Mouse (Mus musculus): ENCODE measurements at regions not wholly inside any gene's neighbourhood (a gene's known extent, or its start where the extent isn't known, plus 50 kb on each side); places are given as distances from the start of the nearest gene placed in this dataset.
A peak's percentile ranks its signal among the peaks of the same experiment; 100 is the strongest.

DNA sequence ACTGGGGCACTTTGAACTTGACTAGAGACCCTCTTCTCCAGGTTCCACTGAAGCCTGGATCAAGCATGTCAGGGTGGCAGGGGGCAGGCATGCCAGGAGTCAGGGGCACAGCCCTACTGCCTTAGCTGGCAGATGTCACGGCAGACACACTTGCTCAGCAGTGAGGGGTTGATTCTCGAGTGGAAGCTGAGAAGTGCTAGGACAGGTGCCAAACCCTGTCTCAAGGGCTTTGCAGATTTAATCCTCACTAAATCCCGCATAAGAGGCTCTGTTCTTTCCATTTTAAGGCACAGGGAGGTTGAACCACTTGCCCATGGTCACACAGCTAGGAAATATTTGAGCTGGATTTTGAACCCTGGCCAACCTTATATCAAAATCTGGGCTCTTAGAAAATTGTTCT, 223.5 kb upstream of the Mvb12b start:
- no peak for DNase-seq (ENCODE audit: low spot score in 2 of 2)

DNA sequence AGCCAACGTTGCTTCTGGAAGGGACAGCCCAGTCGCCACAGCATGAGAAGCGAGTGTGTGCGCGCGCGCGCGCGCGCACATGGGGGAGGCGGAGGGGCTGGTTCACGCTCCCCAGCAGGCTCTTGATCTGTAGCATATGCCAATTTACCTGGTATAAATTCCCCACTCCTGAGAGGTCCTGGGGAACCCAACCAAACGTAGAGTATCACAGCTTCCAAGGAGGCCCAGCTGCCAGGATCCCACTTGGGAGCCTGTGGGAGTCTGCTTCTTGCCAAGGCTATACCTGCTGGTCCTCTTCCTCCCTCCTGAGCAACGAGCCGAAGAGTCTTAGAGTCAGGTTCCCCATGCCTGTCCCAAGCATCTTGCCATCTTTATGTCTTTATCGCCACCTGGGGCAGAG, 222.8 kb upstream of the Mvb12b start:
- DNase-seq (ENCODE audit: low spot score in 2 of 2), result no peak

DNA sequence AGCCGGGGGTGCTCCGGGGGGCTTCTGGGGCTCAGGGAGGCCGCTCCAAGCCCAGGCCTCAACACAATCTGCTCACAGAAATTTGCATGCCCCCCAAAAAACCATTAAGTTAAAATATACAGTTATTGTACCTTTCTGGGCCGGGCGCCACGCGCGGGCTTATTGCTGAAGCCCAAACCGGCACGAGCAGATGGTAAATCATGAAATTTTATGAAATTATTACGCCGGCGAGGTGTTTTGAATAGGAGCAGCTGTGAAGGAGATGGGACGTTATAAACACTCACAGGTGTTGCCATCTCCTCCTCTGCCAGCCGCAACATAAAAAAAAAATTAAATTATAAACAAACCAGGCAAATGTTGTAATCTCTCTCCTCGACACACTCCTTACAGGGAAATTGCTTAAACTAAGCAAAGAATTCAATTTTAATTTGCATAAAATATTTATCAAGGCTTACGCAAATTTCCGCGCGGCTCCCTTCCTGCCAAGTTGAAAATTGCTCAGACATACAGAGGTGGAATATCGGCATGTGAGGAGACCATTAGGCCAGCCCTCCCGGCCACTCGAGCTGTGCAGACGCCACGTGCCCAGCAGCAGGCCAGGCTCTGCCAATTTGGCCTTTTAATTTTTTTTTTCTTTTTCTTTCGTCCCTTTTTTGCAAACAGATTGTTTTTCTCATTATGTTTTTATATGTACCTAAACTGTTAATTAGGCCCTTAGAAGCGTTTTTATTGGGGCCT, 220.0 kb upstream of the Mvb12b start:
- no peak for DNase-seq (ENCODE audit: low spot score in 2 of 2)

DNA sequence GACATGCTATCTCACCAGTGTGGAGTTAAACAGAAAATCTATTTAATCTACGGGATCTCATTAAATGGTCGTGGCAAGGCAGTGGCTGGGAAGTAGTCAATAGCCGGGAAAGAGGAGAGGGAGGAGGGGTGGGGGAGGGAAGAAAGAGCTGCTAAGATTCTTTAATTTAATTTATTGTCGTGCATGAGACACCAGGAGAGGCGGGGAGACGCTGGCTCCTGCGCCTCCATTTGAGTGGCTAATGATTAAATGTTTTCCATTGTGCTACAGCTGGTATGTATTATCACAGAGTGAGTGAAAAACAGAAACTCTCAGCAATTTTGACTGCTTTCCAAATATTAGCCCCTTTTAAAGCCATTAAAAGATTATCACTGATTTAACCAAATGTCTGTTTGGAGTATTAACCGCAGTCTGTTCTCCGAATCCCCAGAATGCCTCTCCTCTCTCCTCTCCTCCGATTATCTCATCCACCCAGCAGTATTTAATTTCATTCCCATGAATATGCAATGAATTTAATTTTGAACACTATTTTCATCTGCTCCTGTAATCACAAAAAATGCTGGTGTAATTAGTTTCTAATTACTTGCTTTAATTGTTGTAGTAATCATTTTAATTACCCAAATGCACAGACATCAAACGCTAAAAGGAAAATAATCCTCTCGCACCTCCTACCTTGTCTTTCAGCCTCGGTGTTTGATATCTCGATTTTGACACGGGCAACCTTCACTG, 219.3 kb upstream of the Mvb12b start:
- DNase-seq (ENCODE audit: low spot score in 2 of 2), result no peak

DNA sequence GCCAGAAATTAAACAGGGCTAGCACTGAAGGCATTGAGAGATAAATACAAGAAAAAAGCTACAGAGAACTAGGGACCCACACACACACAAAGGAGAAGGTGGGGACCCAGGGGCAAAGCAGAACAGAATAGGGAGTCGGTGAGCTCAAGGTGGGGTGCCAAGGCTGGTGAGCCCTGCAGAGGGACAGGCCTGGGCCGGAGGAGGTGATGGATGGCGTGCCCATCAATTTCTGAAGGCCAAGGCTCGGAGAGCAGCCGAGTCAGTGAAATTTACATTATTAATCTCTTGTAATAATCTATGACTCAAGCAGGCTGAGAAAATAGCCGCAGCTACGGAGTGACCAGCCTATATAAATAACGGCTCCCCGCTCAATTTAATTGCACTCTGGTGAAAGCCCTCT, 218.5 kb upstream of the Mvb12b start:
- DNase-seq (ENCODE audit: low spot score in 2 of 2), result no peak

DNA sequence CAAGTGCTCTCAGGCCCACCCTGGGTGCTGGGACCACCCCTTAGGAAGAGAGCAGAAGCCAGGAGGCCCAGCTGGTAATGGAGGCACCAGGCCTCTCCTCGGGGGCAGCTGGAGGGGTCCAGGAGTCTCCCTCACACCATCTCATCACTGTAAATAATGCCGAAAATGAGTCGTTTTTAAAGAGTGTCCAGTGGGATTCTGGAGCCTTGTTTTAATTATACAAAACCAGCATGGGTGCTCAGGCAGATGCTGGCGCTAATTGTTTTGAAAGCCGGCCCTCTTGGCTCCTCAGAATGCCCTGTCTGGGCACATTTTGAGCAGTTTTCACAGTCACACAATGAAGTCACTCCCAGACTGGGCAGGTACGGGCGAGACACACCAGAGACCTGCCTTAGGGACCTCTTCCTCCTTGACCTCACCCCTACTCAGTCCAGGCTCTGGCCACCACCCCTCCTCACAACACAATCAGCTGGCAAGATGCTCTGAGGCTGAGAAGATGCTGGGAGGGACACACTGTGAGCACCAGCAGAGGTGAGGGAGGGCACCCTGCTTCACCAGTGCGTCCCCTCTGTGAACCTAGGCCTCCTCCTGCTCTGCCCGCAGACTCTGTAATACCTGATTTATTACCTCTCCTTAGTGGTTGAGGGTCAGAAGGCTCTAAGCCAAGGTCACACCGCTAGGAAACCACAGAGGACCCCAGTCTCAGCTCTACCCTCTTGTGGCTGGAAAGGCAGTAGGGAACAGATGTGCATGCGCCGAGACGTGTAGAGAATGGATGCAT, 217.7 kb upstream of the Mvb12b start:
- DNase-seq (ENCODE audit: low spot score in 2 of 2), result no peak

DNA sequence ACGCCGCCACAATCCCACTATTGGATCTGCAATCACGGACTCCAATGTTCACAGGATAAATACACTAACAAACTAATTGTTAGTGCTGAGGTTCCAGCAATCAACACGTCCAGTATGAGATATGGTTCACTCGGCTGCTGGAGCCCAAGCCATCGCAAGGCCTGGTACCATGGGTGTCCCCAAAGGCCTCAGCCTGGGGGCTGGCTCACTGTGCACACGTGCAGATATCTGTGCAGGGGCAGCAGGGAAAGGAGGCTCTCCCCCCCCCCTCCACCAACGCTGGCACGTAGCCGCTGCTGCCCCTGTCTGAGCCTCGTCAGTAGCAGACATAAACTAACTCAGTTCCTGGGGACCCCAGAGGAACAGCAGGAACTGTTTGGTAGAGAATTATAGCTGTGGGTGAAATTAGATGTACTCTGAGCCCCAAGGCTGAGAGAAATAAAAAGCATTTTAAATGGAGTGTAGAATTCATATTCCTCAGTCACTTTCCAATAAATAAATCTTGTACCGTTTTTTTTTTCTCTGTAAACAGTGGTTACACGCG, 210.3 kb upstream of the Mvb12b start:
- no peak for DNase-seq (ENCODE audit: low spot score in 2 of 2)

DNA sequence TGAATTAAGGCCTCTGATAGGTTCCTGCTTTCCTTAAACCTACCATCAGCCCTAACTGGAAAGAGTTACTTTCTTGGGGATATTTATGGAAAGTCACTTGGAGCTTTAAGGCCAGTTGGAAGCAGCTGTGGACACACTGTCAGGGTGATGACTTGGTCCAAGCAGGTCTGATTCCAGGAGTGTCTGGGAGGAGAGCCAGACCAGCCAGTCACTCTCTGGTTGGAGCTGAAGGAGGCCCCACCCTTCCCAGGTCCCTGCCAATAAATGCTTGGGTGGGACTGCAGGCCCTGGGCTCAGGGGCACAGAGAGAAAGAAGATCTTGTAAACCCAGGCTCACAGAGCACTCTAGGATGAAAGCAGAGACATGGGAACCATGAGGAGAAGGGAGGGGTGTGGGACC, 208.8 kb upstream of the Mvb12b start:
- DNase-seq (ENCODE audit: low spot score in 2 of 2), result peak in 1 of 2 experiments; percentile 30

DNA sequence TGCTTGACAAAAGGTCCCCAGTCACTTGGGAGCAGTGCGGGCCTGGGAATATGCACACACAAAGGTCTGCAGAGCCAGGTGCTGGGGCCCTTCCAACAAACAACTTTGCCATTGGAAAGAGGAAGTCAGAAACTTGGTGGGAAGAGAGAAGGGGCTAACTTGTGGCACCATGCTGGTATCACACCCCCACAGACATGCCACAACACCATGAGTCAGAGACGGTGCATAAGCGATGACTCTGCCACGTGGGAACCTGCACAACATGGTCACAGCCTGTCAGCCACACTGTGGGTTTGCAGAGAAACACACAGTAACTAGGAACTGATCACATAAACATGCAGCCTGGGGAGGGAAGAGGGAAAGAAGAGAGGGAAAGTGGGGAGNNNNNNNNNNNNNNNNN, 201.1 kb upstream of the Mvb12b start:
- no peak for DNase-seq (ENCODE audit: low spot score in 2 of 2)

DNA sequence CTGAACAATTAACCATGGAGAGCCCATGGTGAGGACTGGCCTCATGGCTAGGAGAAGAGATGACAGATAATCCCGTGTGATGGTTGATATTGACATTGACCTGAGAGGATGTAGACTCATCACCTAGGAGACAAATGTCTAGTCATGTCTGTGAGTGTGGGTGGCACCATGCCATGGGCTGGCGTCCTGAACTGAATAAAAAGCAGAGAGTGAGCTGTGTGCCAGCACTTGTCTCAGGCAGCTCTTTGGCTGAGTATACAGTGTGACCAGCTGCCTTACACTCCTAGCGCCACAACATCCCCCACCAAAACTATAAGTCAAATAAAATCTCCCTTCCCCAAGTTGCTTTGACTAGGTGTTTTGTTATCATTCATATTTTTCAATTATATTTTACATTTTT, 198.4 kb upstream of the Mvb12b start:
- no peak for DNase-seq (ENCODE audit: low spot score in 2 of 2)

DNA sequence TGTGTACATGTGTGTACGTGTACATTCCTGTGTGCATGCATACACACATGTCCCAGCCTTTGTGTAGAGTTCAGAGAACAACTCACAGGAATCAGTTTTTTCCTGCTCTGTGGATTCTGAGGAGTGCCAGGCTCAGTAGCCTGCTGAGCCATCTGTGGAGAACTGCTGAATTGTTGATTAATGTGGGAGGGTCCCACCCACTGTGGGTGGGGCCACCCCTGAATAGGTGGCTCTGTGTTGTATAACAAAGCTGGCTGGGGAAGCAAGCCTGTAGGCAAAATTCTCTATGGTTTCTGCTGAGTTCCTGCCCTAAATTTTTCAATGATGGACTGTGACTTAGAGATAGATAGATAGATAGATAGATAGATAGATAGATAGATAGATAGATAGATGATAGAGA, 196.8 kb upstream of the Mvb12b start:
- DNase-seq (ENCODE audit: low spot score in 2 of 2), result no peak

DNA sequence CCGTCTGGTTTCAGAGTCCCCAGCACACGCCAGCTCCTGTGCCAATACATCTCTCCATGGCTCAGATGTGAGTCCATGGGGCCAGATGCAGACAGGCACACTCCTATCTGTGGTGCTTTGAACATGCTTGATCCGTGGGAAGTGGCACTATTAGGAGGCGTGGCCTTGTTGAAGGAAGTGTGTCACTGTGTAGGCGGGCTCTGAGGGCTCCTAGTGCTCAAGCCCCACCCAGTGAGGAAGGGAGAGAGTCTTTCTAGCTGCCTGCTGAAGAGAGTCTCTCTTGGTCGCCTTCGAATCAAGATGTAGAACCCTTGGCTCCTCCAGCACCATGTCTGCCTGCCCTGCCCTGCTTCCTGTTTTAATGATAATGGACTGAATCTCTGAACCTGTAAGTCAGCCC, 194.7 kb upstream of the Mvb12b start:
- DNase-seq (ENCODE audit: low spot score in 2 of 2), result no peak

DNA sequence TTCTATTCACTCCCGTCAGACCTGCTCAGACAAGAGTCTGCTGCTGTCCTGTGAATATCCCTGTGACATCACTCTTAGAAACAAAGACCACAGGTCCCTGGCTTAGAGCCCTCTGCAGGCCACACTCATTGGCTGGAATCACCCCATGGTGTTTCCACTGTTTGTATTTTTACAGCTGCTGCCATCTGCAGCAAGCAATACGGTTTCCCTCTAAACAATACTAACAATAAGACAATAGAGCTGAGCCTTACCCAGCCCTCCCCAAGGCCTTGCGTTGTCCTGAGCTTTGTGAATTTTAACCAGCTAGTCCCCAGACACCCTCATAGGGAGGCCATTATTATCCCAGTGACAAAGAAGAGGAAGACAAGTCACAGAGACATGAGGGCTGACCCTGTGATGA, 192.4 kb upstream of the Mvb12b start:
- no peak for DNase-seq (ENCODE audit: low spot score in 2 of 2)

DNA sequence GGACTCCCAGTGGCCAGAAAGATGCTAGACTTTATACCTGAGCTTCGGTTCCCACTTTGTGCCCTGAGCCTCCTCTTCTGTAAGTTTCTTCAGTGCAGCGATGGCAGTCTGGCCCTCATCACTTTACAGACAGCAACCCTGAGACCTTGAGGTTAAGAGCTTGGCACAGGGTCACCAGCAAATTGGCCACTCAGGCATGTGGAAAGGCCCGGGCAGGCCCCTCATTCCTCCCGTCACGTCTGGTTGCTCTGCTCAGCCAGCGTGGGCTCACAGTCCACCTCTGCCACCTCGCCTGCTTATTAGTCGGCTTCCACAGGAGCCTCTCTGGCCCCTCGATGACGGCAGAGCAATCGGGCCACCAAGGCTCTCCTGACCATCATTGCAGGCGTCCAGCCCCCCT, 191.5 kb upstream of the Mvb12b start:
- no peak for DNase-seq (ENCODE audit: low spot score in 2 of 2)

DNA sequence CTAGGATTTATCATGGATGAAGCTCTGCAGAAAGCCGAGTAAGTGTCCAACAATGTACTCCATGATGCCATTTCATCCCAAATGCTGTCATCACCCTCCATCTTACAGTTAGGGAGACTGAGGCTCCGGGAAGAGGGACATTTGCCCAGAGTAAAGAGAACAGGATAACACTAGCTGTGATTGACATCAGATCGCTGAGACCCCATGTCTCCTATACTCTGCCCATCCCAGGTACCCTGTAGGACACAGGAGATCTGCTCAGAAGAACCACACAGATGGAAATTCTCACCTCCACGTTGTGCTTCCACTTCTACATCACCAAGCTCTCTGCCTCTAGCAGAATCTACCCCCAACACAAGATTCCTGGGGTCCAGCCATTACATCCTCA, 191.1 kb upstream of the Mvb12b start:
- no peak for DNase-seq (ENCODE audit: low spot score in 2 of 2)

DNA sequence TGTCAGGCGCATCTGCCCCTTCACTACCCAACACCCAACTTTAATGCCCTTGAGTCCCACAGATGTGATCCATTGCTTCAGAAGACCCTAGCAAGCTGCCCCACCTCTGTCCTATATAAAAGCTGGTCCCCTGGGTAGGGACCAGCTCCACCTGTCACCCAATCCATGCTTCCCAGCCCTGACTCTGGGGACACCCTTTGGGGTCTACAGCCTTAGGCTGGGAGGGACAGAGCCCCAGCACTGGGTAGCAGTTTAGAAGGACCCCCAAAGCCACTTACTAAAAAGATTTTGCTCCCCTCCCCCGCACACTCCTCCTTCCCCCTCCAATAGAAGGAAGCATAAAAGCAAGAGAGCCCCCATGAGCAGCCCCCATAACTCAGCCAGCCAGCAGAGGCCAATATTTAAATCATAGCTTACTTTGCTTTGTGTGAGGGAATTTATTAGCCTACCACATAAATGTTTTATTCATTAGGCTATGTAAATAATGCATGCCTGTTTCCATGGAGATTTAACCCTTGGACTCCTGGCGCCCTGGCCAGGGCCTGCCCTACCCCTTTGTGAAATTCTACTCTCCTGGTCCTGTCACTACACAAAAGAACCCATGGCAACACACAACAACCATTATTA, 190.6 kb upstream of the Mvb12b start:
- DNase-seq (ENCODE audit: low spot score in 2 of 2), result no peak

DNA sequence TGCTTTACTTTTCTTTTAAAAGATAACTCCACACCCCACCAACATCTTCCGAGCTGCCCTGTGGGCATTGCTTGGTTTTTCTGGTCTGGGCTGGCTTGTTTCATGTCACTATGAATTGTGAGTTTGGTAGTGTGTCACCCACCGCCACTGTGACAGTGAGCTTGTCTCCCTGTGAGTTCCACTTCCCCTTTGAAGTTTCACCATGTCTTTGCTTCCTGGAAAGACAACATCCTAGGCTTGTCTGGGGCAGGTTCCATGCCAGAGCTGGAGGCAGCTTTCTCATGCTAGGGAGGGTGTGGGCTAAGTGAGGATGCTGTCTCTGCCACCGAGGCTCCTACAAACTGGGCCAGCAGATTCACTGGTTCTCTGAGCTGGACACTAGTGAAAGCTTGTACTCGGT, 188.6 kb upstream of the Mvb12b start:
- no peak for DNase-seq (ENCODE audit: low spot score in 2 of 2)

DNA sequence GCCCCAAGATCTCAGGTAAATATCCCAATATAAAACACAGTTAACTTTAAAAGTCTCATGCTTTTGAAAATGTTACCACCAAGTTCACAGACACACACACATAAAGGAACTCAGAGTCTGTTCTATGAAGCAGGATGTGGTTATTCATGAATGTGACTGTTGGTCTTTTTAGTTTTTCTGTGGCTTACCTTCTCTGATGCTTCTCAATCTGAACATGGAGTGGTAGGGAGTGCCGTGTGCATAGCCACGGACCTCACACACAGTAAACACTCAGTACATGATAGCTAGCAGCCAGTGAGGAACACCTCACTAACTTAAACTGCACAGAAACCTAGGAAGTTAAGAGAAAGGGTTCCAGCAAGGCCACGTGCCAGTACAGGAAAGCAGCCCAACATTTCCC, 186.3 kb upstream of the Mvb12b start:
- DNase-seq (ENCODE audit: low spot score in 2 of 2), result no peak

DNA sequence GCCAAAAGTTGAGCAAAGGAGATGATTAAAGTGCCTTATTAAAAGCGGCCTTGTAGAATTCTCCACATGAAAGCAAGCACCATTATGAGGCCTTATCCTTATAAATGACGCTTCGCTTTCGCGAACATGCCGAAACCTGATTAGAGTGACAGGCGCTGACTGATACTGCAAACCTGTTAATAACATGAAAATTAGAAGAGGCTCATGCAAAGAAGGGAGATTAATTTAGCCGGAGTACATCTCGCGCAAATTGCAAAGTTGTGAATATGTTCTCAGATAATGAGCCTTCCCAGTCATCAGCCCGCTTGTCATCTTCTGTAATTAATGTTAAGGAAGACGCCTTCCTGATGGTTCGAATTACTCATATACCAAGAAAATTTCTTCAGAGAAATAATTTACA, 177.8 kb upstream of the Mvb12b start:
- no peak for DNase-seq (ENCODE audit: low spot score in 2 of 2)

DNA sequence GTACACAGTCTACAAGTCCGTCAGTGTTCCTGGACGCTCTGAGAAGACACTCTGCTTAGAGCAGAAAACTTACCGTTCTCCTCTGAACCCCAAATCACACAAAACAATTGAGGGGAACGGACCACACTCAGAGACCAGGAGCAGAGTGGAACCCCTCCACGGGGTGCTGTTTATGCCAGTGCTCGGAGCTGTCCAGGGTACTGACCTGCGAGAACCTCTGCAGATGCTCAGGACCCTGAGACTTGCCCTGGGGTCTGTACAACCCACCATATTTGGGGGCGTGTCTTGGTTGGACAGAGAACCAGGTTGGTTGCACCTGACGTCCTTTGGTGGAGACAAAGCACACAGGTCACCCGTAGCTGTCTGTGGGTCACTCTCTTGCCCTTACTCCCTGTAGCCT, 177.3 kb upstream of the Mvb12b start:
- peak in 1 of 2 experiments; percentile 31 for DNase-seq (ENCODE audit: low spot score in 2 of 2)

DNA sequence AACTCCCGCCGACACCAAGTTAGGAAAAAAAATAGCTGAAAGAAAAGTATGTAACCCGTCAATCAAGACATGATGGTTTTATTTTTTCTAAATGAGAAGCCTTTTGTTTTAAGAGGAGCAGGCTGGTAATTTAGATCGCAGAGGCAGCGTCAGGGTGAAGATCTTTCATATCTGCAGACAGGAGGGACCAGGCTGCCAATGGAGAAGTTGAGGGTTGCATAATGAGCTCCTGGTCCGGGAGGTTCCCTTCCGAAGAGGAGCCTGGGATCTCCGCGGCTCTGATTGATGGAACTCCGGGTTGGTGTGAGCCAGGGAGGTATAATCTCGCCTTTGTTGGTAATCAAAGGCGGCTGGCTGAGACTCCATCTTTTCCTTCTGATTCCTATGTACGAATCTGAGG, 168.8 kb upstream of the Mvb12b start:
- no peak for DNase-seq (ENCODE audit: low spot score in 2 of 2)

DNA sequence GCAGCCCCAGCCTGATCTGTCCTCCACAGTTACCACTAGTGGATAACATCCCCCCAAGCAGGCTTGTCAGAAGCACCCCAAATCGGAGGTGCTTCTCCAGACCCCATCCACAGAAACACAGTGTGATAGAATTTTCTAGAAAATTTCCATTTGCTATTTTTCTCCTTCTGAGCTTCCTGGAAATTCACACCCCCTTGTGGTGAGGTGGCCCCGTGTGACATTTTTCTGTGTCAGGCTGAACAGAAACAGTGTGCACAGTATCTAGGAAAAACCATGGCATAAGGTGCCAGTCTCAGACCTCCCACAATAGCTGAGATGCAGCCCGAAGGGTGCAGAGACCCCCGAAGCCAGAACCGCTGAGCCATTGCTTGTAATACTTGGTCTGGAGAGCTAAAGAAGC, 155.3 kb upstream of the Mvb12b start:
- DNase-seq (ENCODE audit: low spot score in 2 of 2), result no peak
